Mouse (Mus musculus): Measurements from ENCODE around the gene Sept9. TPM values are rescaled to one million over a fixed set of nuclear protein-coding genes. Genes with fewer than 3 reads are reported as not detected.

Sept9 gene
- polyA plus RNA-seq, 1 experiment from 2014 or later, result 208 TPM

DNA sequence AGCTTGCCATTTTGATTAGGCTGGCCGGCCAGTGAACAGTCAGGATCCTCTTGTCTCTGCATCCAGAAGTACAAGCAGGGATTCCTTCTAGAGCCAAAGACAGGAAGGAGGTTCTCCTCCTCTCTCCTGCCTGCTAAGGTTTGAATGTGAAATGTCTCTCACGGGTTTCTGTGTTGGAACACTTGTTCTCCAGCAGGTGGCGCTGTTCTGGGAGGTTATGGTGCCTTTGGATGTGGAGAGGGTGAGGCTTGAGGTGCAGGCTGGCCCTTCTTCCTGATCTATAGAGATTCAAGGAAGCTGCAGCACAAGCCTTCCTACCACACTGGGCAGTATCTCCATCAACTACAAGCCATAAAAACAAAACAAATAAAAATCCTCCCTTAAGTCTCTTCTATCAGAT lies 167.0 kb downstream of the Sept9 start:
- no peak for ATAC-seq (ENCODE audit: insufficient number of reproducible peaks, low FRiP score, low TSS enrichment, low read depth)
- Histone ChIP-seq H3K9ac (ENCODE audit: low read length) (no peak overlapping the region), H3K36me3 (ENCODE audit: control insufficient read depth, insufficient read depth, low read length) (peaks cover 9% of the 10 kb centered on the region), H3K27ac (replicated peaks; ENCODE audit: low read depth, low read length) (no peak overlapping the region), H3K27me3 (ENCODE audit: control insufficient read depth, insufficient read depth, low read length) (no peaks in the 10 kb centered on the region), H3K4me3 (ENCODE audit: low read depth, low read length) (no peak overlapping the region), H3K4me1 (ENCODE audit: control insufficient read depth, insufficient read depth, low read length) (peaks cover 24% of the 10 kb centered on the region), H3K4me2 (ENCODE audit: low read depth, severe bottlenecking) (no peak overlapping the region), H3K9me3 (ENCODE audit: control insufficient read depth, low read length) (no peaks in the 10 kb centered on the region; the same call in 1 of the 2 replicates)
- WGBS, result 14% methylated on average over 3 of the region's 3 CpGs
- DNase-seq (ENCODE audit: low spot score), result peak; percentile 63

DNA sequence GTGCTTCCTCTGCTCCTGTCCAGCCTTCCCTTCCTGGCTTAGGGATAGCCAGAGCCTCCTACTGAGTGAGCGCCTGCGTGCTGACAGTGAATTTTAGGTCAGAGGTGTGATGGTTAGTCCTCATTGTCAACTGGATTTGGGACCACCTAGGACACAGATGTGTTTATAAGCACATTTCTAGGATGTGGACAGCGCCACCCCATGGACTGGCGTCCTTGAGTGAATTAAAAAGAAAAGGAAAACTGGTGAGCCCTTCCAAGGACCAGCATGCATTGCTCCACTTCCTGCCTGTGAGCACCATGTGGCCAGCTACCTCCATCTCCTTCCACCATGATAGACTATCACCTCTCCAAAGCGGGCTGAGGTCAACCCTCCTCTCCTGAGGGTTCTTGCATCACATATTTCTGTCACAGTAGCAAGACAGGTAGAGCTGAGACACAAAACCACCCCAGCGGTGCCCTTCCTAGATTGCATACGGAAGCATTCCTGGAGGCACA lies 167.4 kb downstream of the Sept9 start:
- 82% methylated on average over 7 of the region's 7 CpGs for WGBS

DNA sequence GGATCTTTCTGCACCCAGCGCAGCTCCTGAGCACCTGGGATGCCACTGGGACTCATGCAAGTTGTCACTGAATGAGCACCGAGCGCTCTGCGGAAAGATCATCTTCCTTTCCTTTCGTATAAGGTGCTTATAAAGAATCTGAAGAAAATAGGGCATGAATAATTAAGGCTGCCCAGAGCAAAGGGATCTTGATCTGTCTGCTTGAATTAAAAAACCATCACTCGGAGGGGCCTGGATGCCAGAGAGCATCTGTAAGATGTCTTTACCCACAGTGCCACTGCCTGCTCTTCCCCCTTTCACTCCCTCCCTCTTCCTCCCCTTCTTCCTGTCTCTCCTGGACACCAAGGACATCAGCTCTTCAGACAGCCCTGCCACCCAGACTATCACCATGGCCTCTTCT lies 168.5 kb downstream of the Sept9 start:
- peaks cover 24% of the 10 kb centered on the region for H3K4me1 ChIP-seq (ENCODE audit: control insufficient read depth, insufficient read depth, low read length)
- WGBS, result 92% methylated on average over 6 of the region's 6 CpGs

More for the DNA sequence above, 167.4 kb downstream of the Sept9 start:
- peaks cover 4% of the 10 kb centered on the region for H3K36me3 ChIP-seq (ENCODE audit: control insufficient read depth, insufficient read depth, low read length)
- H3K4me3 ChIP-seq (ENCODE audit: low read depth, low read length), result no peak overlapping the region
- peaks cover 24% of the 10 kb centered on the region for H3K4me1 ChIP-seq (ENCODE audit: control insufficient read depth, insufficient read depth, low read length)
- DNase-seq (ENCODE audit: low spot score), result no peak
- H3K27ac ChIP-seq (replicated peaks; ENCODE audit: low read depth, low read length), result no peak overlapping the region
- H3K9me3 ChIP-seq (ENCODE audit: control insufficient read depth, low read length), result no peaks in the 10 kb centered on the region; the same call in 1 of the 2 replicates
- H3K9ac ChIP-seq (ENCODE audit: low read length), result no peak overlapping the region
- no peak for ATAC-seq (ENCODE audit: insufficient number of reproducible peaks, low FRiP score, low TSS enrichment, low read depth)
- no peaks in the 10 kb centered on the region for H3K27me3 ChIP-seq (ENCODE audit: control insufficient read depth, insufficient read depth, low read length)
- H3K4me2 ChIP-seq (ENCODE audit: low read depth, severe bottlenecking), result no peak overlapping the region

DNA sequence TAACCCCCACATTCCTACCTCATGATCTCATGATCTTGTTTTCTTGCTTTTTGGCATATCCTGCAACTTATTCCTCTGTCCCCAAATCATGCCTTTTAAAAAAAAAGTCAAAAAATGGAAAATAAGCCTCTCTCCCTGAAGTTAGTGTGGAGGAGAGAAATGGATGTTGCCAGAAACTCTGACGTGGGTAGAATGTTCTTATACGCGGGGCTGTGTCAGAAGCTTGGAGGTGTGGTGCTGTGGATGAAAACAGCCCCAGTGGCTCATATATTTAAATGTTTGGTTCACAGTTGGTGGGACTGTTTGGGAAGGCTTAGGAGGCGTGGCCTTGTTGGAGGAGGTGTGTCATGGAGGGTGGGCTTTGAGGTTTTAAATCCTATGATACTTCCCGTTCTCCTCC lies 169.9 kb downstream of the Sept9 start:
- Histone ChIP-seq H3K4me2 (ENCODE audit: low read depth, severe bottlenecking) (no peak overlapping the region), H3K4me3 (ENCODE audit: low read depth, low read length) (no peak overlapping the region), H3K4me1 (ENCODE audit: control insufficient read depth, insufficient read depth, low read length) (peaks cover 16% of the 10 kb centered on the region), H3K9me3 (ENCODE audit: control insufficient read depth, low read length) (no peaks in the 10 kb centered on the region), H3K27me3 (ENCODE audit: control insufficient read depth, insufficient read depth, low read length) (no peaks in the 10 kb centered on the region), H3K27ac (replicated peaks; ENCODE audit: low read depth, low read length) (no peak overlapping the region), H3K36me3 (ENCODE audit: control insufficient read depth, insufficient read depth, low read length) (no peaks in the 10 kb centered on the region), H3K9ac (ENCODE audit: low read length) (no peak overlapping the region)
- ATAC-seq (ENCODE audit: insufficient number of reproducible peaks, low FRiP score, low TSS enrichment, low read depth) (no peak), DNase-seq (ENCODE audit: low spot score) (no peak)
- 85% methylated on average over 5 of the region's 5 CpGs for WGBS

More for the DNA sequence above, 168.5 kb downstream of the Sept9 start:
- Histone ChIP-seq H3K36me3 (ENCODE audit: control insufficient read depth, insufficient read depth, low read length) (no peaks in the 10 kb centered on the region; the same call in 1 of the 2 replicates), H3K27me3 (ENCODE audit: control insufficient read depth, insufficient read depth, low read length) (no peaks in the 10 kb centered on the region), H3K9ac (ENCODE audit: low read length) (no peak overlapping the region), H3K9me3 (ENCODE audit: control insufficient read depth, low read length) (no peaks in the 10 kb centered on the region), H3K27ac (replicated peaks; ENCODE audit: low read depth, low read length) (no peak overlapping the region), H3K4me3 (ENCODE audit: low read depth, low read length) (no peak overlapping the region), H3K4me2 (ENCODE audit: low read depth, severe bottlenecking) (no peak overlapping the region)
- ATAC-seq (ENCODE audit: insufficient number of reproducible peaks, low FRiP score, low TSS enrichment, low read depth), result no peak
- no peak for DNase-seq (ENCODE audit: low spot score)

DNA sequence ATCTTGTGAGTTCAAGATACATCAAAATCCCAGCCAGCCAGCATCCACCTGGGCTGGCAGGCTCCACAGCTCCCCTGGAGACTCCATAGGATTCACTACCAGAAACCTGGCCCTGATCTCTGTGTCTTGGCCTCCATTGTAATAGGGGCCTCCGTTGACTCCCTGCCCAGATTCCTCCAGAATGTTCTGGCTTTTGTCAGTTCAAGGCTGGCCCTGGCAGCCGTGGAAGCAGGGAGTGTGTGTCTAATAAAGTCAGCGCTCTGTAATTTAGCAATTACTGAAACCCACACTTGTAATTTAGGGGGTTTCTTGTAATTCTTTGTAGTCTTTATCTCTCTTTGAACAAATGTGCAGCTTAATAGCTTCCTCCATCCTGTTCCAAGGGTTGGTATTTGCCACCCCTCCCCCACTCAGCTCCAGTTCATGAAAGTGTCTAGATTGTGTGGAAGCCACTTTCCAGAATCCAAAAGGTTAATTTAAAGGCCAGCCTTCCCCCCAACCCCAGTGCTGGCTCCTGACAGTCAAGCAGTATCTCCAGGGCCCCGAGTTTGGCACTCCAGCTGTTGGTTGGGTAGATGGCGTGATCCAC lies 170.9 kb downstream of the Sept9 start:
- Histone ChIP-seq H3K27me3 (ENCODE audit: control insufficient read depth, insufficient read depth, low read length) (no peaks in the 10 kb centered on the region), H3K4me3 (ENCODE audit: low read depth, low read length) (no peak overlapping the region), H3K4me2 (ENCODE audit: low read depth, severe bottlenecking) (no peak overlapping the region; the same call in 1 of the 2 replicates), H3K9ac (ENCODE audit: low read length) (no peak overlapping the region), H3K4me1 (ENCODE audit: control insufficient read depth, insufficient read depth, low read length) (peaks cover 10% of the 10 kb centered on the region), H3K9me3 (ENCODE audit: control insufficient read depth, low read length) (no peaks in the 10 kb centered on the region), H3K27ac (replicated peaks; ENCODE audit: low read depth, low read length) (peak overlapping the region; percentile 56), H3K36me3 (ENCODE audit: control insufficient read depth, insufficient read depth, low read length) (no peaks in the 10 kb centered on the region)
- WGBS, result 24% methylated on average over 5 of the region's 5 CpGs
- DNase-seq (ENCODE audit: low spot score) (no peak), ATAC-seq (ENCODE audit: insufficient number of reproducible peaks, low FRiP score, low TSS enrichment, low read depth) (no peak; the same call in 1 of the 2 replicates)

DNA sequence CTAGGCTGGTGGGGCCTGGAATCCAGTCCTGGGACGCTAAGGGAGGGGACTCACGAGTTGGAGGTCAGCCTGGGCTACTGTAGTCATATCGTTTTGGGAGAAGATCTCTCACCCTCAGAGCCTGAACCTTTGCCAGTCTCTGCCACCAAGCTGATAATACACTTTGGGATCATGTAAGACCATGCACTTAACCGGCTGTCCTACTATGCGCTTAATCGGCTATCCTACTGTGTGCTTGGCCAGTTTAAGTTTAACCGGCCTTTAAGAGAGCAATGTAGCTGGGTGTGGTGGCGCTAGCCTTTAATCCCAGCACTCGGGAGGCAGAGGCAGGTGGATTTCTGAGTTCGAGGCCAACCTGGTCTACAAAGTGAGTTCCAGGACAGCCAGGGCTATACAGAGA lies 173.1 kb downstream of the Sept9 start:
- 91% methylated on average over 10 of the region's 10 CpGs for WGBS
- H3K4me3 ChIP-seq (ENCODE audit: low read depth, low read length), result no peak overlapping the region
- no peak overlapping the region for H3K4me2 ChIP-seq (ENCODE audit: low read depth, severe bottlenecking)
- no peaks in the 10 kb centered on the region for H3K27me3 ChIP-seq (ENCODE audit: control insufficient read depth, insufficient read depth, low read length)
- ATAC-seq (ENCODE audit: insufficient number of reproducible peaks, low FRiP score, low TSS enrichment, low read depth) (no peak), DNase-seq (ENCODE audit: low spot score) (no peak)
- peaks cover 10% of the 10 kb centered on the region for H3K4me1 ChIP-seq (ENCODE audit: control insufficient read depth, insufficient read depth, low read length)
- no peak overlapping the region for H3K9ac ChIP-seq (ENCODE audit: low read length)
- H3K36me3 ChIP-seq (ENCODE audit: control insufficient read depth, insufficient read depth, low read length), result no peaks in the 10 kb centered on the region
- H3K27ac ChIP-seq (replicated peaks; ENCODE audit: low read depth, low read length), result no peak overlapping the region
- no peaks in the 10 kb centered on the region for H3K9me3 ChIP-seq (ENCODE audit: control insufficient read depth, low read length)

DNA sequence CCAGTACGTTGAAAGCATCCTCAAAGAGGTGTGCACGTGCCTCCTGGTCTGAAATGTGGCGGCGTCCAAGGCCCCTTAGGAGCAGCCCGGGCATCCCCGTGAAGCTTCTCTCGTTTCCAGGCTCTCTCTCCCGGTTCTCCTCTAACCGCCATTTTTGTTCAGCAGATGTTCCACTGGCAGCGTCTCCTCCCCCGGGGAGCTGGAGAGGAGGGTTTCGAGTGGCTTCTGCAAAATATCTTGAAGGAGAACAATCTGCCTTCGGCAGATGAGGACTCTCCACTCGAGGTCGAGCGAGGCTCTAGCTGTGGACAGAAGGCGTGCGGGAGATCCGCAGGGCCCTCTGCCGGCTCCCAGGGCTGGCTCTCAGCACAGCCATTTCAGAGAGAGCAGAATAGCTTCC lies 173.7 kb downstream of the Sept9 start:
- no peaks in the 10 kb centered on the region for H3K36me3 ChIP-seq (ENCODE audit: control insufficient read depth, insufficient read depth, low read length)
- no peaks in the 10 kb centered on the region for H3K27me3 ChIP-seq (ENCODE audit: control insufficient read depth, insufficient read depth, low read length)
- DNase-seq (ENCODE audit: low spot score), result no peak
- no peak overlapping the region for H3K4me3 ChIP-seq (ENCODE audit: low read depth, low read length)
- H3K9ac ChIP-seq (ENCODE audit: low read length), result no peak overlapping the region
- ATAC-seq (ENCODE audit: insufficient number of reproducible peaks, low FRiP score, low TSS enrichment, low read depth), result no peak
- no peak overlapping the region for H3K27ac ChIP-seq (replicated peaks; ENCODE audit: low read depth, low read length)
- WGBS, result 81% methylated on average over 20 of the region's 20 CpGs
- H3K4me1 ChIP-seq (ENCODE audit: control insufficient read depth, insufficient read depth, low read length), result peaks cover 10% of the 10 kb centered on the region
- H3K9me3 ChIP-seq (ENCODE audit: control insufficient read depth, low read length), result no peaks in the 10 kb centered on the region
- H3K4me2 ChIP-seq (ENCODE audit: low read depth, severe bottlenecking), result no peak overlapping the region

DNA sequence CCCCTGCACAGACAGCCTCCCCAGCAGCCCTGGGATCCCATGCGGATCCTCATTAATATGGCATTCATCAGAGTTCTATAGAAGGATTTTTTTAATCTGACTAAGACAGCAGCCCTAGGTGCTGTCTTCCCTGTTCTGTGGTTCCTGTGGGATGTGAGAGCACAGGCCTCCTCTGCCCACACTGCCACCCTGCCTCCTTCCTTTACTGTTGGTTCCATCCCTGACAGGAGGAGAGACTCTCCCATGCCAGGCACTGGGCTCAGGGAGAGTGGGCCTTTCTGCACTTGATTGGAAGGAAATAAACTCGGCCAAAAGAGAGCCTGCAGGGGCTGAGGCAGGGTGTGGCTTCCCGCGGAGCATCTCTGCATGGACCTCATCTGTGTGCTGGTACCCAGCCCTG lies 174.4 kb downstream of the Sept9 start:
- 30% methylated on average over 4 of the region's 4 CpGs for WGBS
- Histone ChIP-seq H3K4me3 (ENCODE audit: low read depth, low read length) (no peak overlapping the region), H3K9me3 (ENCODE audit: control insufficient read depth, low read length) (no peaks in the 10 kb centered on the region), H3K9ac (ENCODE audit: low read length) (no peak overlapping the region), H3K27me3 (ENCODE audit: control insufficient read depth, insufficient read depth, low read length) (no peaks in the 10 kb centered on the region), H3K4me1 (ENCODE audit: control insufficient read depth, insufficient read depth, low read length) (peaks cover 10% of the 10 kb centered on the region), H3K36me3 (ENCODE audit: control insufficient read depth, insufficient read depth, low read length) (no peaks in the 10 kb centered on the region), H3K27ac (replicated peaks; ENCODE audit: low read depth, low read length) (no peak overlapping the region), H3K4me2 (ENCODE audit: low read depth, severe bottlenecking) (no peak overlapping the region)
- DNase-seq (ENCODE audit: low spot score) (no peak), ATAC-seq (ENCODE audit: insufficient number of reproducible peaks, low FRiP score, low TSS enrichment, low read depth) (no peak)

DNA sequence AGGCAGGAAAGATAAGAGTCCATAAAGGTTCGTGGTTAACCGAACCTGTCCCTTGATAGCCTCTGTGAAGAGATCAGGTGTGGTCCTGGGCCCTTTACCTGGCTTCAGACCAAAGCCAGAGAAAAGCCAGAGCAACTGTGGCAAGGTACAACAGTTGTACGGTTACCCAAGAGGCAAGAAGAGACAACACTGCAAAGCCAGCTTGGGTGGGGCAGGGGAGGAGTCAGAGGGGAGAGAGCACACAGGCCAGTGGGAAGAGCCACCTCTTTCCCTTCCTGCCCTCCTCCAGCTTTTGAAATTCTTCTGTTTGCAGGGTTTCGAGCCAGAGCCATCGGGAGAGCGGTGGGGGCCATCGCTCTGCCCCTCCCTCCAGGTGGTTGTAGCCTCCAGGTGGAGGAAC lies 174.8 kb downstream of the Sept9 start:
- no peak for DNase-seq (ENCODE audit: low spot score)
- no peak overlapping the region for H3K4me3 ChIP-seq (ENCODE audit: low read depth, low read length)

More for the DNA sequence above, 174.8 kb downstream of the Sept9 start:
- Histone ChIP-seq H3K4me1 (ENCODE audit: control insufficient read depth, insufficient read depth, low read length) (peaks cover 10% of the 10 kb centered on the region), H3K4me2 (ENCODE audit: low read depth, severe bottlenecking) (no peak overlapping the region), H3K27me3 (ENCODE audit: control insufficient read depth, insufficient read depth, low read length) (no peaks in the 10 kb centered on the region), H3K9me3 (ENCODE audit: control insufficient read depth, low read length) (no peaks in the 10 kb centered on the region), H3K9ac (ENCODE audit: low read length) (no peak overlapping the region), H3K36me3 (ENCODE audit: control insufficient read depth, insufficient read depth, low read length) (no peaks in the 10 kb centered on the region), H3K27ac (replicated peaks; ENCODE audit: low read depth, low read length) (no peak overlapping the region)
- ATAC-seq (ENCODE audit: insufficient number of reproducible peaks, low FRiP score, low TSS enrichment, low read depth), result no peak
- WGBS, result 58% methylated on average over 7 of the region's 7 CpGs
